17 mouse cellular contexts compared by ENCODE assay signal in the genomic region with DNA sequence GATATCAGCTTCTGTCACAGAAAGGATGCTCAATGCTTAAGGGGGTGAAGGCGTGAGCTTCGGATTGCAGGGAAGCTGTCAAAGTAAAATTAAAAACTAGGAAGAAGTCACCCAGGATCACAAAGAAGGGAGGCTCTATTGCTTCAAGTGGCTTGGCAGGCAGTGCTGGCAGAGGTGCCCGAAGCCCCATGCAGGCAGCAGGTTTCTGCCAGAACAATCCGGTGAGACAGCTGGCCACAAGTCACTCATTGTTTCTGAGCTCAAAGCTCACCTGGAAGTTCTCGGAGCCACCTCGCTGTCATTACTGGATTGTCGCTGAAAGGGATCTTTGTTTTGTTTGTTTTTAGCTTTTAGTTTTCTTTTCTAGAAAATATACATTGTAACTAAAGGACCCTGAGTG. TPM values are rescaled to one million over a fixed set of nuclear protein-coding genes. Genes with fewer than 3 reads are reported as not detected.
A peak's percentile ranks its signal among the peaks of the same experiment; 100 is the strongest.
DNase-seq lines count a peak whose midpoint lies in the region; ATAC-seq and TF ChIP-seq lines count a peak whose summit lies in the region.
"Had no signal": no experiment of that assay in that cellular context is flagged by ENCODE, and none has a peak within 500 bp of the region (broad histone marks: within the 10 kb centered on the region; RNA-seq: fewer than 3 reads in every experiment).

No protein-coding gene starts in this region.

- no peak for TF ChIP-seq CTCF in hindbrain, postnatal 0 days (IDR thresholded peaks at IDR 0.05; ENCODE audit: low read depth)
- no peak for TF ChIP-seq CTCF in cerebellum, adult 2 months (IDR thresholded peaks at IDR 0.05; ENCODE audit: borderline replicate concordance, insufficient read depth, low read depth, low read length)

- no peak overlapping the region for H3K4me3 ChIP-seq in hindbrain, postnatal 0 days (ENCODE audit: low read length)
- no peak overlapping the region for H3K4me3 ChIP-seq in hindbrain, embryonic 14.5 days (replicated peaks; ENCODE audit: low read length)
- no peak overlapping the region for H3K4me3 ChIP-seq in cerebellum, adult 2 months (replicated peaks; ENCODE audit: insufficient read depth, low read depth, low read length)
- H3K4me3 ChIP-seq: forebrain, embryonic 10.5 days; hindbrain, embryonic 10.5 days; intestine, embryonic 15.5 days; neural tube, embryonic 15.5 days had no signal

- no peak for TF ChIP-seq POLR2A in cerebellum, adult 2 months (IDR thresholded peaks at IDR 0.05; ENCODE audit: borderline replicate concordance, insufficient read depth, low read length)

- peak; percentile 12 for DNase-seq in hindbrain, postnatal 0 days (ENCODE audit: low spot score)
- no peak for DNase-seq in hindbrain, embryonic 14.5 days (ENCODE audit: low spot score)
- peak; percentile 23 for DNase-seq in brain, adult 2 months (ENCODE audit: low read depth, low spot score)
- DNase-seq in cerebellum, adult 2 months = peak; percentile 13 to 30
- DNase-seq in heart, postnatal 10 days = peak; percentile 56 to 62
- DNase-seq in spleen, postnatal 36 days (ENCODE audit: low spot score in 2 of 2) = no peak
- no peak for DNase-seq in lung, adult 18-20 months
- DNase-seq in urinary bladder, postnatal 25 days (ENCODE audit: low spot score) = no peak
- DNase-seq: adrenal gland, postnatal 25 days; gastrocnemius, postnatal 25 days; lung, embryonic 14.5 days; retina, postnatal 1 day had no signal

- no peak overlapping the region for H3K9ac ChIP-seq in hindbrain, postnatal 0 days (replicated peaks; ENCODE audit: low read length)
- H3K9ac ChIP-seq in hindbrain, embryonic 14.5 days = no peak overlapping the region
- H3K9ac ChIP-seq: intestine, embryonic 15.5 days; lung, embryonic 14.5 days; neural tube, embryonic 15.5 days had no signal

- intact Hi-C loops in heart, postnatal 10 days (cut with DNase I) = no loop called here

- WGBS in hindbrain, postnatal 0 days = 64% methylated on average over 7 of the region's 7 CpGs
- 82% methylated on average over 7 of the region's 7 CpGs for WGBS in hindbrain, embryonic 14.5 days
- 19% methylated on average over 7 of the region's 7 CpGs for WGBS in cerebellum, adult 2 months

- H3K27ac ChIP-seq in hindbrain, postnatal 0 days = no peak overlapping the region
- no peak overlapping the region for H3K27ac ChIP-seq in hindbrain, embryonic 14.5 days
- H3K27ac ChIP-seq in cerebellum, adult 2 months (ENCODE audit: insufficient read depth, low read length) = no peak overlapping the region
- H3K27ac ChIP-seq: forebrain, embryonic 10.5 days; hindbrain, embryonic 10.5 days; intestine, embryonic 15.5 days; neural tube, embryonic 15.5 days had no signal

- no peak for ATAC-seq in hindbrain, postnatal 0 days
- ATAC-seq in hindbrain, embryonic 14.5 days (ENCODE audit: low FRiP score) = no peak
- ATAC-seq: intestine, embryonic 15.5 days had no signal

- no peak overlapping the region for H3K4me2 ChIP-seq in hindbrain, postnatal 0 days (ENCODE audit: low read depth, low read length)
- H3K4me2 ChIP-seq in hindbrain, embryonic 14.5 days (replicated peaks) = no peak overlapping the region
- H3K4me2 ChIP-seq: intestine, embryonic 15.5 days; lung, embryonic 14.5 days; neural tube, embryonic 15.5 days had no signal

- H3K36me3 ChIP-seq in hindbrain, postnatal 0 days (ENCODE audit: insufficient read depth, low read length) = no peaks in the 10 kb centered on the region
- H3K36me3 ChIP-seq in hindbrain, embryonic 14.5 days (replicated peaks; ENCODE audit: control insufficient read depth, insufficient read depth) = no peaks in the 10 kb centered on the region
- H3K36me3 ChIP-seq: forebrain, embryonic 10.5 days; G1E; hindbrain, embryonic 10.5 days; intestine, embryonic 15.5 days; neural tube, embryonic 15.5 days had no signal

- H3K9me3 ChIP-seq in hindbrain, postnatal 0 days (ENCODE audit: low read length) = no peaks in the 10 kb centered on the region
- H3K9me3 ChIP-seq in hindbrain, embryonic 14.5 days (ENCODE audit: control insufficient read depth, low read length) = no peaks in the 10 kb centered on the region
- H3K9me3 ChIP-seq: forebrain, embryonic 10.5 days; G1E; hindbrain, embryonic 10.5 days; intestine, embryonic 15.5 days; neural tube, embryonic 15.5 days had no signal

- H3K27me3 ChIP-seq in hindbrain, postnatal 0 days (ENCODE audit: insufficient read depth, low read length) = no peaks in the 10 kb centered on the region
- H3K27me3 ChIP-seq in hindbrain, embryonic 14.5 days (ENCODE audit: control insufficient read depth, insufficient read depth, low read length) = no peaks in the 10 kb centered on the region
- no peaks in the 10 kb centered on the region; the same call in 1 of the 2 replicates for H3K27me3 ChIP-seq in cerebellum, adult 2 months (ENCODE audit: control insufficient read depth, insufficient read depth, low read length)
- H3K27me3 ChIP-seq: intestine, embryonic 15.5 days; neural tube, embryonic 15.5 days had no signal

- H3K4me1 ChIP-seq in hindbrain, postnatal 0 days (ENCODE audit: insufficient read depth, low read length) = no peaks in the 10 kb centered on the region
- H3K4me1 ChIP-seq in hindbrain, embryonic 14.5 days (replicated peaks; ENCODE audit: control insufficient read depth, insufficient read depth, low read length) = no peaks in the 10 kb centered on the region
- no peaks in the 10 kb centered on the region for H3K4me1 ChIP-seq in cerebellum, adult 2 months (ENCODE audit: control insufficient read depth, insufficient read depth, low read length)
- H3K4me1 ChIP-seq: forebrain, embryonic 10.5 days; hindbrain, embryonic 10.5 days; intestine, embryonic 15.5 days; neural tube, embryonic 15.5 days had no signal

RNA-seq across cellular contexts. Expression of gene Rreb1, which starts 49.6 kb away (rescaled TPM):
- total RNA-seq in hindbrain, postnatal 0 days (2014; rRNA removed) = 6.0 and 9.3 TPM in 2 replicates
- 2.3 and 3.2 TPM in 2 replicates for polyA plus RNA-seq in hindbrain, postnatal 0 days (2015; fragmentation: Nextera tagmentation; extraction: Ambion mirVana)
- 5.1 and 5.8 TPM in 2 replicates for polyA plus RNA-seq in hindbrain, embryonic 14.5 days (2014; fragmentation: Nextera tagmentation; extraction: Ambion mirVana)
- polyA plus RNA-seq in cerebellum, adult 2 months (2012; rRNA removed) = 39.2 and 43.8 TPM in 2 replicates
- 10 to 100 TPM; 46.7 to 61.8 TPM for total RNA-seq in heart, postnatal 10 days (2021)

Comparison
In these comparisons a context has a peak if more than half of its experiments do, and no peak if none do; other contexts are left out.
1. DNase-seq: peak in hindbrain, postnatal 0 days (single experiment), brain, adult 2 months (single experiment), cerebellum, adult 2 months (2 of 2) and heart, postnatal 10 days (2 of 2); none in hindbrain, embryonic 14.5 days (single experiment), spleen, postnatal 36 days (0 of 2), lung, adult 18-20 months (0 of 2) and urinary bladder, postnatal 25 days (single experiment).